Mouse (Mus musculus): ENCODE results near the gene Rprml. TPM values are rescaled to one million over a fixed set of nuclear protein-coding genes. Genes with fewer than 3 reads are reported as not detected.
A peak's percentile ranks its signal among the peaks of the same experiment; 100 is the strongest.

The Rprml gene
- polyA plus RNA-seq, 1 experiment from 2014 or later, result not detected

DNA sequence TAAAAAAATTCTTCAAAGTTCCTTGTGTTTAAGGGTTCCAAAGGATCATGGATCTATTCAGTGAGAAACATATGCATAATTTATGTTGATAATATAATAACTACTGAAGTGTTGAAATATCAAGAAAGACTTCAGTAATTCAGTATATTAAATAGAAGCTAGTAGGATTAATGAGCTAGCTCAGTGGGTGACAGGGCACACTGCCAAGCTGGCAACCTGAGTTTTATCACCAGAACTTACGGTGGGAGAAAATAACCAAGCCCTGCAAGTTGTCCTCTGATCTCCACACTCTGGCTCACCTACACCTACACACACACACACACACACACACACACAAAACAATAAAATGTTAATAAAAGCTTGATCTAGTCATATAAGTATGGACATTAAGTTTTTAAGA lies 43.9 kb downstream of the Rprml start:
- Histone ChIP-seq H3K4me1 (replicated peaks) (peaks cover 40% of the 10 kb centered on the region), H3K4me2 (no peak overlapping the region), H3K9ac (no peak overlapping the region), H3K4me3 (replicated peaks) (no peak overlapping the region), H3K36me3 (replicated peaks) (peaks cover 11% of the 10 kb centered on the region; the same call in 1 of the 2 replicates), H3K27me3 (no peaks in the 10 kb centered on the region), H3K9me3 (replicated peaks) (no peaks in the 10 kb centered on the region), H3K27ac (replicated peaks) (no peak overlapping the region)
- WGBS (ENCODE audit: insufficient replicate concordance), result 65% methylated on average over 1 of the region's 1 CpGs
- no peak for ATAC-seq (ENCODE audit: insufficient read depth)

GRCm38 (mm10) chr11:103696851-103697564 lies 47.6 kb downstream of the Rprml start:
- peak overlapping the region; percentile 90 for H3K4me3 ChIP-seq (replicated peaks)
- under 1% methylated on average over 18 of the region's 18 CpGs for WGBS (ENCODE audit: insufficient replicate concordance)
- no peaks in the 10 kb centered on the region for H3K27me3 ChIP-seq
- ATAC-seq (ENCODE audit: insufficient read depth), result peak; percentile 63
- H3K36me3 ChIP-seq (replicated peaks), result 0 out of 2 replicates have a peak, but pooled peaks cover 3% of the 10 kb centered on the region
- peak overlapping the region; percentile 71 for H3K4me2 ChIP-seq
- no peaks in the 10 kb centered on the region for H3K9me3 ChIP-seq (replicated peaks)
- H3K27ac ChIP-seq (replicated peaks), result peak overlapping the region; percentile 90
- peak overlapping the region; percentile 79 for H3K9ac ChIP-seq
- H3K4me1 ChIP-seq (replicated peaks), result peaks cover 24% of the 10 kb centered on the region

GRCm38 (mm10) chr11:103697565-103698176 lies 48.3 kb downstream of the Rprml start, which contains the start of gene Gosr2:
Gosr2 (minus strand) TSS chr11:103697898.
- peak; percentile 96 for ATAC-seq (ENCODE audit: insufficient read depth)
- H3K9ac ChIP-seq, result peak within 1 kb of the TSS; percentile 79
- WGBS (ENCODE audit: insufficient replicate concordance), result under 1% methylated on average over 57 of the region's 57 CpGs

DNA sequence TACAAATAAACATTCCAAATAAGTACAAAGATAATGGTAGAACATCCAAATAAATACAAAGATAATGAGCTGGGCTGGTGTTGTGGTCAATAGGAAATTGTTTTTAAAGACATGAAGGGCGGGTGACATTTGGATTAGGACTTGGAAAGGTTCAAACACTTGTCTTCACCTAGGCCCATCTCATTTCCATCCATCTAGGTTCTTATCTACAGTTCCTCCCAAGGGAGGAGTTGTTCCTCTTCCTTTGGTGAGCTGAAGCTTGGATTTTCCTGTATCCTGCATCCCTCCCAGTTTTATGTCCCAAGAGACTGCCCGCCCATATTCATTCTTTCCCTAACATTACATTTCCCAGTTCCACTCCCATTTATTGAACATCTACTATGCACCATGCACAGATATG lies 48.9 kb downstream of the Rprml start:
- Histone ChIP-seq H3K9me3 (replicated peaks) (no peaks in the 10 kb centered on the region), H3K27ac (replicated peaks) (peak overlapping the region; percentile 90), H3K4me2 (peak overlapping the region; percentile 71), H3K36me3 (replicated peaks) (0 out of 2 replicates have a peak, but pooled peaks cover 3% of the 10 kb centered on the region), H3K4me3 (replicated peaks) (peak overlapping the region; percentile 90), H3K4me1 (replicated peaks) (peaks cover 24% of the 10 kb centered on the region), H3K27me3 (no peaks in the 10 kb centered on the region), H3K9ac (peak overlapping the region; percentile 79)
- 78% methylated on average over 2 of the region's 2 CpGs for WGBS (ENCODE audit: insufficient replicate concordance)
- ATAC-seq (ENCODE audit: insufficient read depth), result no peak

More at GRCm38 (mm10) chr11:103697565-103698176, 48.3 kb downstream of the Rprml start, which contains the start of gene Gosr2:
- no peaks in the 10 kb centered on the region for H3K27me3 ChIP-seq
- H3K4me1 ChIP-seq (replicated peaks), result peaks cover 24% of the 10 kb centered on the region
- H3K4me2 ChIP-seq, result peak within 1 kb of the TSS; percentile 71
- peak within 1 kb of the TSS; percentile 90 for H3K4me3 ChIP-seq (replicated peaks)
- peak within 1 kb of the TSS; percentile 90 for H3K27ac ChIP-seq (replicated peaks)
- H3K36me3 ChIP-seq (replicated peaks), result 0 out of 2 replicates have a peak, but pooled peaks cover 3% of the 10 kb centered on the region
- no peaks in the 10 kb centered on the region for H3K9me3 ChIP-seq (replicated peaks)

Other genes starting within 250 kb of the Rprml start
- 3.4 and 4.4 TPM in 2 replicates for gene Plekhm1, start 236.9 kb upstream of the Rprml start, polyA plus RNA-seq (2015; fragmentation: Nextera tagmentation; extraction: Ambion mirVana)
- not detected in 2 replicates for gene Lrrc37a, start 145.0 kb upstream of the Rprml start, polyA plus RNA-seq (2015; fragmentation: Nextera tagmentation; extraction: Ambion mirVana)
- gene Gm884, start 28.4 kb upstream of the Rprml start, polyA plus RNA-seq (2015; fragmentation: Nextera tagmentation; extraction: Ambion mirVana), result not detected in 2 replicates
- gene Lyzl6, start 10.7 kb upstream of the Rprml start, polyA plus RNA-seq (2015; fragmentation: Nextera tagmentation; extraction: Ambion mirVana), result not detected in 2 replicates
- 37.2 and 38.6 TPM in 2 replicates for gene Gosr2, start 48.3 kb downstream of the Rprml start, polyA plus RNA-seq (2015; fragmentation: Nextera tagmentation; extraction: Ambion mirVana)
- gene Wnt9b, start 100.3 kb downstream of the Rprml start, polyA plus RNA-seq (2015; fragmentation: Nextera tagmentation; extraction: Ambion mirVana), result 0.05 and 0.06 TPM in 2 replicates
- not detected in 2 replicates for gene Wnt3, start 124.6 kb downstream of the Rprml start, polyA plus RNA-seq (2015; fragmentation: Nextera tagmentation; extraction: Ambion mirVana)

Data from liver, embryonic 15.5 days (tissue).